Mouse (Mus musculus): ENCODE data around the gene Gpx2.

Gpx2 gene

GRCm38 (mm10) chr12:76795350-76795749, at the start of gene Gpx2:
Gene Gpx2 (minus strand): TSS chr12:76795554.
- no peak for DNase-seq (ENCODE audit: low spot score in 2 of 2)

GRCm38 (mm10) chr12:76844346-76845061, 49.1 kb upstream of the Gpx2 start:
- DNase-seq (ENCODE audit: low spot score in 2 of 2), result no peak

GRCm38 (mm10) chr12:76840081-76840480, 44.7 kb upstream of the Gpx2 start:
- no peak for DNase-seq (ENCODE audit: low spot score in 2 of 2)

- DNase-seq (ENCODE audit: low spot score in 2 of 2), result no peak
Measured at GRCm38 (mm10) chr12:76839298-76839697, 43.9 kb upstream of the Gpx2 start.

GRCm38 (mm10) chr12:76837844-76838650, 42.7 kb upstream of the Gpx2 start:
- no peak for DNase-seq (ENCODE audit: low spot score in 2 of 2)

- peak; percentile 97 for DNase-seq (ENCODE audit: low spot score in 2 of 2)
Measured at GRCm38 (mm10) chr12:76837101-76837843, 41.9 kb upstream of the Gpx2 start.

GRCm38 (mm10) chr12:76832704-76833103, 37.4 kb upstream of the Gpx2 start:
- DNase-seq (ENCODE audit: low spot score in 2 of 2), result peak in 1 of 2 experiments; percentile 25

GRCm38 (mm10) chr12:76825283-76825682, 29.9 kb upstream of the Gpx2 start:
- DNase-seq (ENCODE audit: low spot score in 2 of 2), result no peak

GRCm38 (mm10) chr12:76822651-76823041, 27.3 kb upstream of the Gpx2 start, which contains the start of gene Rab15:
Gene Rab15 (minus strand): TSS chr12:76822908.
- DNase-seq (ENCODE audit: low spot score in 2 of 2), result no peak

GRCm38 (mm10) chr12:76822002-76822650, 26.8 kb upstream of the Gpx2 start:
- DNase-seq (ENCODE audit: low spot score in 2 of 2), result no peak

GRCm38 (mm10) chr12:76820615-76821014, 25.3 kb upstream of the Gpx2 start:
- DNase-seq (ENCODE audit: low spot score in 2 of 2), result no peak

GRCm38 (mm10) chr12:76819816-76820215, 24.5 kb upstream of the Gpx2 start:
- no peak for DNase-seq (ENCODE audit: low spot score in 2 of 2)

GRCm38 (mm10) chr12:76818908-76819307, 23.6 kb upstream of the Gpx2 start:
- DNase-seq (ENCODE audit: low spot score in 2 of 2), result no peak

- no peak for DNase-seq (ENCODE audit: low spot score in 2 of 2)
Measured at GRCm38 (mm10) chr12:76818120-76818519, 22.8 kb upstream of the Gpx2 start.

GRCm38 (mm10) chr12:76817176-76817575, 21.8 kb upstream of the Gpx2 start:
- no peak for DNase-seq (ENCODE audit: low spot score in 2 of 2)

- no peak for DNase-seq (ENCODE audit: low spot score in 2 of 2)
Measured at GRCm38 (mm10) chr12:76816720-76817119, 21.4 kb upstream of the Gpx2 start.

GRCm38 (mm10) chr12:76814120-76814519, 18.8 kb upstream of the Gpx2 start:
- no peak for DNase-seq (ENCODE audit: low spot score in 2 of 2)

- DNase-seq (ENCODE audit: low spot score in 2 of 2), result no peak
Measured at GRCm38 (mm10) chr12:76813543-76813942, 18.2 kb upstream of the Gpx2 start.

GRCm38 (mm10) chr12:76811006-76811405, 15.7 kb upstream of the Gpx2 start:
- DNase-seq (ENCODE audit: low spot score in 2 of 2), result no peak

GRCm38 (mm10) chr12:76810491-76810890, 15.1 kb upstream of the Gpx2 start:
- no peak for DNase-seq (ENCODE audit: low spot score in 2 of 2)

GRCm38 (mm10) chr12:76807796-76808195, 12.4 kb upstream of the Gpx2 start:
- DNase-seq (ENCODE audit: low spot score in 2 of 2), result no peak

All from spleen, postnatal 36 days (tissue).